Mouse (Mus musculus): ENCODE results near the gene Abcb11.

DNA sequence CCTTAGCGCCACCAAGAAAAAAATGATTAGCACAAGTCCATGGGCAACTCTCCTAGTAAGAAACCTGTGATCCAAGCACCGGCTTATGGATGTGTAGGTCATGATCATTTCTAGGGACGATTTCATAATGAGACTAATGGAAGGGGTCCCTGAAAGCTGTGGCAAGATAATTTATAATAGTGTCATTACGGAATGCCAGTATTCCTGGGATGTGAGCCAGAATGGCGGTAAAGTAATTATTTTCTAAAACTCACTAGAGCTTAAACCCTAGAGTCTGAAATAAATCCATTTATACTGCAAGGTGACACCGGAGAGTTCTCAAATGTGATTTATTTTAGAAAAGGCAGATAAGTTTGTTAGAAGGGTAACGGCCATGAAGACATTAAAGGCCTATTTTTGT is 127.2 kb downstream of the Abcb11 start:
- TF ChIP-seq CTCF (IDR thresholded peaks at IDR 0.05) (no peak), EP300 (IDR thresholded peaks at IDR 0.05) (no peak)

Measured in lung, postnatal 0 days (tissue).